Mouse (Mus musculus) liver, postnatal 0 days (tissue): ENCODE measurements around the gene Tnnc1. TPM values are rescaled to one million over a fixed set of nuclear protein-coding genes. Genes with fewer than 3 reads are reported as not detected.

Experiments
- ATAC-seq: fragments of 200-750 bp; cut with Nextera tagmentation; 2 replicates; pipeline ENCODE4 v1.8.0; 2017; ENCODE audit warnings: mild to moderate bottlenecking, moderate library complexity
- DNase-seq: peaks from one replicate; pipeline ENCODE4 v3.0.0-alpha.2; 2016
- H3K27ac ChIP-seq: fragments of 300-500 bp; sonication (generic); 2 replicates; pipeline ENCODE4 v1.5.1; 2014; ENCODE audit warnings: antibody characterized with exemption, moderate library complexity, mild to moderate bottlenecking, low read depth
- H3K27me3 ChIP-seq: fragments of 300-500 bp; sonication (generic); 2 replicates; pipeline ENCODE4 v1.6.1; 2014; ENCODE audit warnings: low read length, control low read depth, mixed read lengths; ENCODE audit not compliant: insufficient read depth
- H3K36me3 ChIP-seq: fragments of 300-500 bp; sonication (generic); replicated peaks from 2 replicates; pipeline ENCODE4 v1.6.1; 2014; ENCODE audit warnings: mild to moderate bottlenecking, control low read depth, low read length, moderate library complexity, mixed read lengths; ENCODE audit not compliant: insufficient read depth
- H3K4me1 ChIP-seq: fragments of 300-500 bp; sonication (generic); 2 replicates; pipeline ENCODE4 v1.6.1; 2014; ENCODE audit warnings: antibody characterized with exemption, mild to moderate bottlenecking, control low read depth; ENCODE audit not compliant: insufficient read depth
- H3K4me2 ChIP-seq: fragments of 300-500 bp; sonication (generic); 2 replicates; pipeline ENCODE4 v1.6.1; 2014; ENCODE audit warnings: low read depth, mild to moderate bottlenecking, low read length, moderate library complexity, mixed read lengths
- H3K4me3 ChIP-seq: fragments of 300-500 bp; sonication (generic); 2 replicates; pipeline ENCODE4 v1.5.1; 2014; ENCODE audit warnings: low read depth, low read length
- H3K9ac ChIP-seq: fragments of 300-500 bp; sonication (generic); replicated peaks from 2 replicates; pipeline ENCODE4 v1.6.1; 2014; ENCODE audit warnings: mild to moderate bottlenecking, moderate library complexity
- H3K9me3 ChIP-seq: fragments of 300-500 bp; sonication (generic); 2 replicates; pipeline ENCODE4 v1.6.1; 2016; ENCODE audit warnings: mild to moderate bottlenecking, control low read depth, low read length, mixed read lengths
- CTCF ChIP-seq: sonication (generic); IDR thresholded peaks from 2 replicates; pipeline ENCODE4 v1.5.1; 2016; ENCODE audit warnings: antibody characterized with exemption, low read depth
- EP300 ChIP-seq: IDR thresholded peaks from 2 replicates; pipeline ENCODE4 v1.6.1; 2016; ENCODE audit warnings: antibody characterized with exemption, low read depth, mild to moderate bottlenecking
- WGBS: fragments of 180-500 bp; shearing (Covaris S2); extraction: QIAGEN DNeasy Blood & Tissue Kit; methylation state at CpG from one replicate; pipeline ENCODE4 v1.1.7; 2014; ENCODE audit not compliant: insufficient replicate concordance; 5-methylcytosine and 5-hydroxymethylcytosine counted together
- polyA plus RNA-seq: library from polyadenylated mRNA; unstranded; fragments of >200 nt; fragmentation: Nextera tagmentation; extraction: Ambion mirVana; gene quantifications from 2 replicates; pipeline ENCODE4 v1.2.1, GENCODE M21; 2015

The Tnnc1 gene
- polyA plus RNA-seq, 1 experiment from 2014 or later: 3.9 TPM

- no peak for TF ChIP-seq EP300
- TF ChIP-seq CTCF: no peak
- Histone ChIP-seq H3K27ac (peak overlapping the region; percentile 34; the same call in 1 of the 2 replicates), H3K9ac (0 out of 2 replicates have a peak overlapping the region, but pooled peaks have one; percentile 0), H3K4me3 (no peak overlapping the region), H3K27me3 (no peaks in the 10 kb centered on the region), H3K4me2 (0 out of 2 replicates have a peak overlapping the region, but pooled peaks have one; percentile 22), H3K9me3 (no peaks in the 10 kb centered on the region), H3K36me3 (peaks cover 3% of the 10 kb centered on the region; the same call in 1 of the 2 replicates), H3K4me1 (peaks cover 41% of the 10 kb centered on the region)
- DNase-seq (no peak), ATAC-seq (no peak)
- WGBS: 44% methylated on average over 7 of the region's 7 CpGs
These were observed 42.7 kb upstream of the Tnnc1 start for GRCm38 (mm10) chr14:31165458-31165857.

GRCm38 (mm10) chr14:31165991-31166630 is 42.0 kb upstream of the Tnnc1 start:
- peak overlapping the region; percentile 50; the same call in 1 of the 2 replicates for H3K9ac ChIP-seq
- peak; percentile 25 for ATAC-seq
- peak; percentile 53 for DNase-seq
- H3K4me1 ChIP-seq: peaks cover 40% of the 10 kb centered on the region
- H3K36me3 ChIP-seq: peaks cover 10% of the 10 kb centered on the region
- no peaks in the 10 kb centered on the region for H3K9me3 ChIP-seq
- H3K27ac ChIP-seq: peak overlapping the region; percentile 69
- peak overlapping the region; percentile 24 for H3K4me3 ChIP-seq
- H3K4me2 ChIP-seq: peak overlapping the region; percentile 44; the same call in 1 of the 2 replicates
- 22% methylated on average over 10 of the region's 10 CpGs for WGBS
- TF ChIP-seq EP300 (no peak), CTCF (no peak)
- H3K27me3 ChIP-seq: no peaks in the 10 kb centered on the region

GRCm38 (mm10) chr14:31166827-31167226 is 41.3 kb upstream of the Tnnc1 start:
- H3K27me3 ChIP-seq: no peaks in the 10 kb centered on the region
- ATAC-seq (no peak), DNase-seq (no peak)
- peak overlapping the region; percentile 69 for H3K27ac ChIP-seq
- TF ChIP-seq EP300 (no peak), CTCF (no peak)
- H3K9me3 ChIP-seq: no peaks in the 10 kb centered on the region
- H3K4me2 ChIP-seq: peak overlapping the region; percentile 44; the same call in 1 of the 2 replicates
- H3K4me1 ChIP-seq: peaks cover 37% of the 10 kb centered on the region
- H3K36me3 ChIP-seq: peaks cover 17% of the 10 kb centered on the region
- peak overlapping the region; percentile 24 for H3K4me3 ChIP-seq
- WGBS: 61% methylated on average over 9 of the region's 9 CpGs
- H3K9ac ChIP-seq: peak overlapping the region; percentile 50

GRCm38 (mm10) chr14:31168425-31168824 is 39.7 kb upstream of the Tnnc1 start, which contains the start of gene Stab1:
TSS of gene Stab1 (minus strand) at chr14:31168641.
- peak; percentile 7; the same call in 1 of the 2 replicates for ATAC-seq
- TF ChIP-seq CTCF (no peak), EP300 (peak; percentile 60; the same call in 1 of the 2 replicates)
- H3K4me2 ChIP-seq: 0 out of 2 replicates have a peak within 1 kb of the TSS, but pooled peaks have one; percentile 4
- WGBS: 15% methylated on average over 10 of the region's 10 CpGs
- no peak for DNase-seq
- H3K4me3 ChIP-seq: peak within 1 kb of the TSS; percentile 24
- no peaks in the 10 kb centered on the region for H3K27me3 ChIP-seq
- H3K27ac ChIP-seq: peak within 1 kb of the TSS; percentile 69
- no peaks in the 10 kb centered on the region for H3K9me3 ChIP-seq
- H3K4me1 ChIP-seq: peaks cover 25% of the 10 kb centered on the region
- H3K9ac ChIP-seq: peak within 1 kb of the TSS; percentile 50
- peaks cover 33% of the 10 kb centered on the region for H3K36me3 ChIP-seq

GRCm38 (mm10) chr14:31169508-31169907 is 38.6 kb upstream of the Tnnc1 start:
- Histone ChIP-seq H3K4me2 (no peak overlapping the region), H3K27me3 (no peaks in the 10 kb centered on the region), H3K4me1 (peaks cover 18% of the 10 kb centered on the region), H3K4me3 (no peak overlapping the region), H3K9ac (no peak overlapping the region), H3K27ac (no peak overlapping the region), H3K9me3 (no peaks in the 10 kb centered on the region), H3K36me3 (peaks cover 43% of the 10 kb centered on the region)
- TF ChIP-seq EP300 (no peak), CTCF (no peak)
- ATAC-seq (no peak), DNase-seq (no peak)
- 35% methylated on average over 6 of the region's 6 CpGs for WGBS

- Histone ChIP-seq H3K27me3 (no peaks in the 10 kb centered on the region), H3K9ac (no peak overlapping the region), H3K4me1 (peaks cover 10% of the 10 kb centered on the region; the same call in 1 of the 2 replicates), H3K4me3 (no peak overlapping the region), H3K9me3 (no peaks in the 10 kb centered on the region), H3K27ac (no peak overlapping the region), H3K36me3 (peaks cover 58% of the 10 kb centered on the region), H3K4me2 (no peak overlapping the region)
- 73% methylated on average over 13 of the region's 13 CpGs for WGBS
- DNase-seq (no peak), ATAC-seq (no peak)
- TF ChIP-seq CTCF: no peak
- no peak for TF ChIP-seq EP300
These were observed 37.1 kb upstream of the Tnnc1 start for GRCm38 (mm10) chr14:31170963-31171362.
